Mouse (Mus musculus) heart, embryonic 13.5 days (tissue): Measurements from ENCODE around the gene Ppp1r36. TPM values are rescaled to one million over a fixed set of nuclear protein-coding genes. Genes with fewer than 3 reads are reported as not detected.

ENCODE experiments used
- ATAC-seq: fragments of 200-750 bp; cut with Nextera tagmentation; 2 replicates; pipeline ENCODE4 v1.8.0; 2017; ENCODE audit warnings: moderate TSS enrichment; ENCODE audit not compliant: insufficient number of reproducible peaks, low FRiP score, low TSS enrichment; ENCODE audit errors: extremely low read depth
- H3K27ac ChIP-seq: fragments of 300-500 bp; sonication (generic); replicated peaks from 2 replicates; pipeline ENCODE4 v1.5.1; 2015; ENCODE audit warnings: moderate library complexity, mild to moderate bottlenecking, inconsistent platforms
- H3K27me3 ChIP-seq: fragments of 300-500 bp; sonication (generic); replicated peaks from 2 replicates; pipeline ENCODE4 v1.6.1; 2015; ENCODE audit warnings: mild to moderate bottlenecking, inconsistent platforms
- H3K36me3 ChIP-seq: fragments of 300-500 bp; sonication (generic); 2 replicates; pipeline ENCODE4 v1.6.1; 2015; ENCODE audit warnings: mild to moderate bottlenecking, inconsistent platforms
- H3K4me1 ChIP-seq: fragments of 300-500 bp; sonication (generic); 2 replicates; pipeline ENCODE4 v1.6.1; 2015; ENCODE audit warnings: inconsistent platforms
- H3K4me2 ChIP-seq: fragments of 300-500 bp; sonication (generic); 2 replicates; pipeline ENCODE4 v1.6.1; 2015; ENCODE audit warnings: inconsistent platforms, mild to moderate bottlenecking, moderate library complexity
- H3K4me3 ChIP-seq: fragments of 300-500 bp; sonication (generic); 2 replicates; pipeline ENCODE4 v1.5.1; 2015; ENCODE audit warnings: moderate library complexity, mild to moderate bottlenecking, inconsistent platforms
- H3K9ac ChIP-seq: fragments of 300-500 bp; sonication (generic); 2 replicates; pipeline ENCODE4 v1.6.1; 2015; ENCODE audit warnings: inconsistent platforms, mild to moderate bottlenecking, moderate library complexity
- H3K9me3 ChIP-seq: fragments of 300-500 bp; sonication (generic); 2 replicates; pipeline ENCODE4 v1.6.1; 2016; ENCODE audit warnings: inconsistent platforms
- WGBS: fragments of 180-500 bp; shearing (Covaris S2); methylation state at CpG from one replicate; pipeline ENCODE4 v1.1.7; 2015; ENCODE audit warnings: mixed read lengths; 5-methylcytosine and 5-hydroxymethylcytosine counted together
- polyA plus RNA-seq: library from polyadenylated mRNA; unstranded; fragments of >200 nt; fragmentation: Nextera tagmentation; extraction: Ambion mirVana; gene quantifications from 2 replicates; pipeline ENCODE4 v1.2.1, GENCODE M21; 2015

Ppp1r36 gene
- polyA plus RNA-seq, 1 experiment from 2014 or later, result 2.0 TPM

- Histone ChIP-seq H3K27ac (no peak overlapping the region), H3K27me3 (peaks cover 22% of the 10 kb centered on the region), H3K9ac (no peak overlapping the region), H3K4me2 (no peak overlapping the region), H3K4me3 (no peak overlapping the region), H3K9me3 (no peaks in the 10 kb centered on the region), H3K36me3 (no peaks in the 10 kb centered on the region; the same call in 1 of the 2 replicates), H3K4me1 (peaks cover 34% of the 10 kb centered on the region)
- ATAC-seq, result no peak
- WGBS, result 52% methylated on average over 3 of the region's 3 CpGs
Measured at GRCm38 (mm10) chr12:76401674-76402073, 15.7 kb upstream of the Ppp1r36 start.

DNA sequence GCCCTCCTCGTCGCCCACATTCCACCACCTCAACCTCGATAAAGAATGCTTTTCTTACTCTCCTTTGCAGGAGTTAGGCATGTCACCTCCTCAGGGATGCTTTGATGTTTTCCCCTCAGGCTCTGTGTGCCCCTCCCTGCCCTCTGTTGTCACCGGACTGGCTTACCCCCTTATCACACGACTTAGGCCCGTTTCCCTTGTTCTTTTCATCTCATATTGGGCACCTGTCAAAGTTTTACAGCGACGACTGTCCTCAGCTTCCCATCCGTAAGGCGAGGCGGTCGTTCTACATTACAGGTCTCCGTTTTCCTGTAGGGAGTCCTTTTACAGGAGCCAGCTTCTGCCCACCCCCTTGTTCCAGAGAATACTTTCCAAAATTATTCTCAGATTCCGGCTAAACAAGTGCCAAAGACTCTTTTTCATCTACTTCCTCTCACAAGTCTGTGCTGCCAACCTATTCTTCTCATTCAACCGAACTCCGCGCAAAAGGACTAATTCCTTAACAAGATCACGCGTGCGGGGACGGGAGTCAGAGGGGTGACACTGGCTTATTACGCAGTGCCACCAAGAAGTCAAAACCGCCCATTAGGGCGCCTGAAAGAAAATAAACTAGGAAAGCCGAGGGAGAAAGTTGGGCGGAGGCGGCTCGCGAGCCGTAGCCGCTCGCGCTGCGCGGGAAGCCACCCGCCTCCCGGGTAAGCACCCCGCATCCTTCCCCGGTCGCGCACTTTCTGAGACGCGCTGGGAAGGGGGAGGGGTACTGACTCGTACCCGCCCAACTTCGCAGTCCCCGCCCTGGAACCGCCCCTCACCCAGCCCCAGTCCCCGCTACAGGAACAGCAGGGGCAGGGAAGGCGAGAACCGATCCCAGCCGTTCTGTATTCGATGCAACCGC is 14.1 kb upstream of the Ppp1r36 start:
- Histone ChIP-seq H3K9ac (peak overlapping the region; percentile 80), H3K9me3 (no peaks in the 10 kb centered on the region), H3K36me3 (no peaks in the 10 kb centered on the region; the same call in 1 of the 2 replicates), H3K4me1 (peaks cover 33% of the 10 kb centered on the region), H3K27ac (peak overlapping the region; percentile 92), H3K4me3 (peak overlapping the region; percentile 61), H3K27me3 (peaks cover 35% of the 10 kb centered on the region), H3K4me2 (peak overlapping the region; percentile 97)
- ATAC-seq, result peak; percentile 83
- WGBS, result 1% methylated on average over 54 of the region's 54 CpGs

- peak within 1 kb of the TSS; percentile 92 for H3K27ac ChIP-seq
- peak within 1 kb of the TSS; percentile 80 for H3K9ac ChIP-seq
- H3K27me3 ChIP-seq, result peaks cover 35% of the 10 kb centered on the region
- peak within 1 kb of the TSS; percentile 61 for H3K4me3 ChIP-seq
- peak within 1 kb of the TSS; percentile 97 for H3K4me2 ChIP-seq
- WGBS, result under 1% methylated on average over 54 of the region's 54 CpGs
- ATAC-seq, result peak; percentile 95
- no peaks in the 10 kb centered on the region; the same call in 1 of the 2 replicates for H3K36me3 ChIP-seq
- H3K4me1 ChIP-seq, result peaks cover 26% of the 10 kb centered on the region
- H3K9me3 ChIP-seq, result no peaks in the 10 kb centered on the region
Measured at GRCm38 (mm10) chr12:76403886-76404537, 13.3 kb upstream of the Ppp1r36 start, which contains the start of gene Hspa2. Gene Hspa2, plus strand, starts transcription at chr12:76404176.

GRCm38 (mm10) chr12:76404836-76405182 is 12.5 kb upstream of the Ppp1r36 start:
- Histone ChIP-seq H3K36me3 (no peaks in the 10 kb centered on the region), H3K4me2 (peak overlapping the region; percentile 97), H3K27me3 (peaks cover 35% of the 10 kb centered on the region), H3K4me3 (peak overlapping the region; percentile 61), H3K9ac (peak overlapping the region; percentile 77), H3K9me3 (no peaks in the 10 kb centered on the region), H3K4me1 (peaks cover 26% of the 10 kb centered on the region), H3K27ac (no peak overlapping the region)
- ATAC-seq, result no peak
- WGBS, result 9% methylated on average over 20 of the region's 20 CpGs

DNA sequence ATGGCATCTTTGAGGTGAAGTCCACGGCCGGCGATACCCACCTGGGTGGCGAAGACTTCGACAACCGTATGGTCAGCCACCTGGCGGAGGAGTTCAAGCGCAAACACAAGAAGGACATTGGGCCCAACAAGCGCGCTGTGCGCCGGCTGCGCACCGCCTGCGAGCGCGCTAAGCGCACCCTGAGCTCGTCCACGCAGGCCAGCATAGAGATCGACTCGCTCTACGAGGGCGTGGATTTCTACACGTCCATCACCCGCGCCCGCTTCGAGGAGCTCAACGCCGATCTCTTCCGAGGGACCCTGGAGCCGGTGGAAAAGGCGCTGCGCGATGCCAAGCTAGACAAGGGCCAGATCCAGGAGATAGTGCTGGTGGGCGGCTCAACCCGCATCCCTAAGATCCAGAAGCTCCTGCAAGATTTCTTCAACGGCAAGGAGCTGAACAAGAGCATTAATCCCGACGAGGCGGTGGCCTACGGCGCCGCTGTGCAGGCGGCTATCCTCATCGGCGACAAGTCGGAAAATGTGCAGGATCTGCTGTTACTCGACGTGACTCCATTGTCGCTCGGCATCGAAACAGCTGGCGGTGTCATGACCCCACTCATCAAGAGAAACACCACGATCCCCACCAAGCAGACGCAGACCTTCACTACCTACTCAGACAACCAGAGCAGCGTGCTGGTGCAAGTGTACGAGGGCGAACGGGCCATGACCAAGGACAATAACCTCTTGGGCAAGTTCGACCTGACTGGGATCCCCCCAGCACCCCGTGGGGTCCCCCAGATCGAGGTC is 12.0 kb upstream of the Ppp1r36 start:
- H3K9ac ChIP-seq, result peak overlapping the region; percentile 77
- ATAC-seq, result no peak

GRCm38 (mm10) chr12:76405971-76406370 is 11.4 kb upstream of the Ppp1r36 start:
- Histone ChIP-seq H3K9me3 (no peaks in the 10 kb centered on the region), H3K27ac (no peak overlapping the region), H3K27me3 (peaks cover 35% of the 10 kb centered on the region), H3K36me3 (no peaks in the 10 kb centered on the region), H3K4me2 (peak overlapping the region; percentile 97), H3K9ac (peak overlapping the region; percentile 77), H3K4me1 (peaks cover 26% of the 10 kb centered on the region), H3K4me3 (peak overlapping the region; percentile 61)
- no peak for ATAC-seq
- 3% methylated on average over 23 of the region's 23 CpGs for WGBS

More for the DNA sequence above, 12.0 kb upstream of the Ppp1r36 start:
- no peaks in the 10 kb centered on the region for H3K36me3 ChIP-seq
- H3K4me3 ChIP-seq, result peak overlapping the region; percentile 61
- peaks cover 35% of the 10 kb centered on the region for H3K27me3 ChIP-seq
- H3K4me1 ChIP-seq, result peaks cover 26% of the 10 kb centered on the region
- WGBS, result 3% methylated on average over 64 of the region's 64 CpGs
- no peak overlapping the region for H3K27ac ChIP-seq
- peak overlapping the region; percentile 97 for H3K4me2 ChIP-seq
- H3K9me3 ChIP-seq, result no peaks in the 10 kb centered on the region

DNA sequence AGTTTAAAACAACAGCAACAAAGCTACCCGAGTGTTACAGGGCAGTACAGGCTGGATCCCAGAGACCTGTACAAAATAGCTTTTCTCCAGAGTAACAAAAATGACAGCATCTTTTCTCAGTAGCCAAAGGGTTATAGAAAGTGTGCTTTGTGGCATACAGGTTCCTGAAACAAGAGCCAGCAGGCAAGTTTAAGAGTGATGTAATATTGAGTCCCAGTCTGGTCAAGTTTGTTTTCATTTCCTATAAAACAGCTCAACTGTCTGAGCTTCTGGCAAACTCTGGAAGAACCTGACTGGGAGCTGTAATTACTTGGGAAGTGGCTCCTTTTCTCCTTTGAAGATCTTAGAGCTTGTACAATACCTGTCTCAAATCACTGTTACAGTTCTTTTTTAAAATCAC is 10.2 kb upstream of the Ppp1r36 start:
- Histone ChIP-seq H3K4me2 (no peak overlapping the region), H3K4me3 (no peak overlapping the region), H3K27ac (no peak overlapping the region), H3K9me3 (no peaks in the 10 kb centered on the region), H3K4me1 (peaks cover 26% of the 10 kb centered on the region), H3K36me3 (no peaks in the 10 kb centered on the region), H3K27me3 (peaks cover 35% of the 10 kb centered on the region), H3K9ac (no peak overlapping the region)
- no peak for ATAC-seq
- 70% methylated on average over 1 of the region's 1 CpGs for WGBS

GRCm38 (mm10) chr12:76409166-76409565 is 8.2 kb upstream of the Ppp1r36 start:
- Histone ChIP-seq H3K27ac (no peak overlapping the region), H3K4me3 (no peak overlapping the region), H3K36me3 (no peaks in the 10 kb centered on the region), H3K9ac (no peak overlapping the region), H3K4me2 (no peak overlapping the region), H3K27me3 (peaks cover 35% of the 10 kb centered on the region), H3K9me3 (no peaks in the 10 kb centered on the region), H3K4me1 (peaks cover 18% of the 10 kb centered on the region)
- ATAC-seq, result no peak
- 64% methylated on average over 4 of the region's 4 CpGs for WGBS

DNA sequence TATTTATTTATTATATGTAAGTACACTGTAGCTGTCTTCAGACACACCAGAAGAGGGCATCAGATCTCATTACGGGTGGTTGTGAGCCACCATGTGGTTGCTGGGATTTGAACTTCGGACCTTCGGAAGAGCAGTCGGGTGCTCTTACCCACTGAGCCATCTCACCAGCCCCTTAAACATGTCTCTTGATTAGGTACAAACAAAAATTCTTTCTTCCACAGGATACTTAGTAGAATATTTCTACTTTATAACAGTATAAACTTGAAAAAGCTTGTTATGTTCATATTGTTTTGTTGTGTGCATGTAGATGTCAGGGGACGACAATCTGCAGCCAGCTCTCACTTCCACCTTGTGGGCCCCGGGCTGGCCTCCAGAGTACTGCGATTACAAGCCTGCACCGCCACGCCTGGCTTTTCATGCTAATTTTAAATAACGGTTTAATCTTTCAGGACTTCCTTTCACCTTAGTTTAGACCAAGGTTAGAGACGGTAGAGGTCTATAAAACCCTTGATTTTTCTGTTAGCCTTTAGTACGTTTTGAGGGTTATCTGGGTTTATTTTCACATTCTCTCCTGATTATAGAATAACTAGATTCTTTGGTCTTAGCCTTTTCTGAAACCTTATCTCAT is 1.8 kb upstream of the Ppp1r36 start:
- H3K36me3 ChIP-seq, result no peaks in the 10 kb centered on the region
- 65% methylated on average over 12 of the region's 12 CpGs for WGBS
- peaks cover 6% of the 10 kb centered on the region for H3K4me1 ChIP-seq
- peaks cover 5% of the 10 kb centered on the region; the same call in 1 of the 2 replicates for H3K27me3 ChIP-seq
- H3K27ac ChIP-seq, result no peak overlapping the region
- H3K4me3 ChIP-seq, result no peak overlapping the region
- H3K9ac ChIP-seq, result no peak overlapping the region
- H3K9me3 ChIP-seq, result no peaks in the 10 kb centered on the region
- no peak for ATAC-seq
- H3K4me2 ChIP-seq, result no peak overlapping the region

DNA sequence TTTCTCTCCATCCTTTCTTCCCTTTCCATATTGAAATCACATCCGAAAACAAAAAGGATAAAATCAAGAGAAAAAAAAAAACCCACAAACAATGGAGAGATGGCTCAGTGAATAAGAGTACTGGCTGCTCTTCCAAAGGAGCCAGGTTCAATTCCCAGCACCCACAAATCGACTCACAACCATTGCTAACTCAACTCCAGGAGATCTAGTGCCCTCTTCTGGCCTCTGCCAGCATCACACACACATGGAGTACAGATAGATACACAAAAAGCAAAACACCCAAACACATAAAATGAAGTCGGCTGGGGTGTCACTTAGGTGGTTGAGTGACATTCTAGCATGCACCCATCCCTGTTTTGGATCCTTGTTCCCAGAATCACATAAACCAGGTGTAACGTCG is 1.0 kb downstream of the Ppp1r36 start:
- H3K4me2 ChIP-seq, result no peak overlapping the region
- no peak overlapping the region for H3K27ac ChIP-seq
- WGBS, result 85% methylated on average over 5 of the region's 5 CpGs
- no peaks in the 10 kb centered on the region for H3K36me3 ChIP-seq
- H3K4me3 ChIP-seq, result no peak overlapping the region
- ATAC-seq, result no peak
- H3K9ac ChIP-seq, result no peak overlapping the region
- H3K4me1 ChIP-seq, result peaks cover 6% of the 10 kb centered on the region
- no peaks in the 10 kb centered on the region for H3K9me3 ChIP-seq
- H3K27me3 ChIP-seq, result peaks cover 5% of the 10 kb centered on the region; the same call in 1 of the 2 replicates
